Mouse (Mus musculus) cortical plate, adult 2 months (tissue): ENCODE data around the gene Gm21988.

Source experiments
- CTCF ChIP-seq: fragments of 200-500 bp; IDR thresholded peaks from 2 replicates; pipeline ENCODE4 v1.5.1; 2011; ENCODE audit warnings: mild to moderate bottlenecking, control low read depth, low read length; ENCODE audit not compliant: insufficient read depth; ENCODE audit errors: extremely low read depth
- POLR2A ChIP-seq: fragments of 200-500 bp; IDR thresholded peaks from 2 replicates; pipeline ENCODE4 v1.6.1; 2011; ENCODE audit warnings: mild to moderate bottlenecking, low read length, control low read depth; ENCODE audit not compliant: insufficient read depth; ENCODE audit errors: extremely low read depth

- TF ChIP-seq POLR2A: no peak
- peak; percentile 79 for TF ChIP-seq CTCF
Measured at GRCm38 (mm10) chr11:70212896-70213295, 26.7 kb downstream of the Gm21988 start.
